Mouse (Mus musculus): ENCODE data around the gene Pip5k1b.

DNA sequence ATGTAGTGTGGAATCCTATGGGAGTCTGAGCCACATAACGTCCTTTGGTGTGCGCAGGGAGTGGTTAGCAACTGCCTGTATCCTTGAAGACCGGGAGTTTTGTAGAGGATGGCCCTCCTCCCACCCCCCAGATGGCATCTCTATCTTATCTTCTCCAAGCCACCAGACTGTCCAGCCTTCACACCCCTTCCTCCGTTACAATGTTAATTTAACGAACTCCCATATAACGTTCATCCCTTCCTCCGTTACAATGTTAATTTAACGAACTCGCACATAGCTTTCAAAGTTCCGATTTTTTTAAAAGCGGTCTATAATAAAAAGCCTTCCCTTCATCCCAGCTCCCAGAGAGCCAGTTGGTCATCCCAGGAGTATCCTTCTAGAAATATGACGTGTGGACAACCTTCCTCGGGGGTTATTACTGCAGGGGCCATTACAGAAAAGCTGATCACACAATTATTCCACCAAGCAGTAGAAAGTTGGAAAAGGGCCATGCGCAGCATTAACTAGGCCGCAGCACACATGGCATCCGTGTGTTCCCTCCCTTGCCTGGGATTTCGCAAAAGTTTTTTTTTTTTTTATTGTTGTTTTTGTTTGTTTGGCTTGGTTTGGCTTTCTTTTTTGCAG lies 13.9 kb downstream of the Pip5k1b start:
- TF ChIP-seq TAL1 (IDR thresholded peaks at IDR 0.05; ENCODE audit: low read length) (no peak), GATA1 (IDR thresholded peaks at IDR 0.05; ENCODE audit: low read length) (no peak)
